Mouse (Mus musculus) ES-Bruce4 (cell line): ENCODE measurements around the gene Ercc6l2. TPM values are rescaled to one million over a fixed set of nuclear protein-coding genes. Genes with fewer than 3 reads are reported as not detected.
A peak's percentile ranks its signal among the peaks of the same experiment; 100 is the strongest.
"Not testable (repeated sequence)": the region's sequence is repeated elsewhere in the genome, so short reads cannot be mapped to it uniquely, and the experiment has no call there.

Experiments used
- H3K27ac ChIP-seq: 2 replicates; pipeline ENCODE4 v1.5.1; 2012; ENCODE audit warnings: low read length, inconsistent platforms; ENCODE audit not compliant: insufficient read depth
- H3K27me3 ChIP-seq: 2 replicates; pipeline ENCODE4 v1.6.1; 2012; ENCODE audit warnings: mild to moderate bottlenecking, low read length, inconsistent platforms; ENCODE audit not compliant: control insufficient read depth, poor library complexity, insufficient read depth, severe bottlenecking
- H3K36me3 ChIP-seq: 2 replicates; pipeline ENCODE4 v1.6.1; 2012; ENCODE audit warnings: inconsistent platforms, mild to moderate bottlenecking, low read length, moderate library complexity; ENCODE audit not compliant: control insufficient read depth, poor library complexity, insufficient read depth, severe bottlenecking
- H3K4me1 ChIP-seq: one replicate; pipeline ENCODE4 v1.8.1; 2011; ENCODE audit warnings: low read length; ENCODE audit not compliant: control insufficient read depth, insufficient read depth
- H3K4me3 ChIP-seq: 2 replicates; pipeline ENCODE4 v1.5.1; 2011; ENCODE audit warnings: low read depth, mild to moderate bottlenecking, low read length
- H3K9ac ChIP-seq: 2 replicates; pipeline ENCODE4 v1.6.1; 2012; ENCODE audit warnings: low read depth, mild to moderate bottlenecking, inconsistent platforms; ENCODE audit not compliant: poor library complexity, severe bottlenecking
- H3K9me3 ChIP-seq: replicated peaks from 2 replicates; pipeline ENCODE4 v1.6.1; 2012; ENCODE audit warnings: mild to moderate bottlenecking, low read length, inconsistent platforms; ENCODE audit not compliant: control insufficient read depth, poor library complexity, insufficient read depth, severe bottlenecking
- CTCF ChIP-seq: IDR thresholded peaks from one replicate; pipeline ENCODE4 v1.8.1; 2011; ENCODE audit warnings: low read depth, low read length
- EP300 ChIP-seq: IDR thresholded peaks from 2 replicates; pipeline ENCODE4 v1.6.1; 2011; ENCODE audit warnings: low read depth, low read length; ENCODE audit not compliant: insufficient read depth
- POLR2A ChIP-seq: IDR thresholded peaks from one replicate; pipeline ENCODE4 v1.8.1; 2011; ENCODE audit warnings: low read length; ENCODE audit not compliant: insufficient read depth
- polyA plus RNA-seq: library from polyadenylated mRNA; stranded (reverse); fragments of >200 nt; gene quantifications from 2 replicates; pipeline ENCODE4 v1.2.4, GENCODE M21; 2011; ENCODE audit warnings: low read depth; ENCODE audit not compliant: missing spikeins, insufficient read depth, insufficient read length

Gene Ercc6l2
- polyA plus RNA-seq, 1 experiment, result 46.6 TPM

DNA sequence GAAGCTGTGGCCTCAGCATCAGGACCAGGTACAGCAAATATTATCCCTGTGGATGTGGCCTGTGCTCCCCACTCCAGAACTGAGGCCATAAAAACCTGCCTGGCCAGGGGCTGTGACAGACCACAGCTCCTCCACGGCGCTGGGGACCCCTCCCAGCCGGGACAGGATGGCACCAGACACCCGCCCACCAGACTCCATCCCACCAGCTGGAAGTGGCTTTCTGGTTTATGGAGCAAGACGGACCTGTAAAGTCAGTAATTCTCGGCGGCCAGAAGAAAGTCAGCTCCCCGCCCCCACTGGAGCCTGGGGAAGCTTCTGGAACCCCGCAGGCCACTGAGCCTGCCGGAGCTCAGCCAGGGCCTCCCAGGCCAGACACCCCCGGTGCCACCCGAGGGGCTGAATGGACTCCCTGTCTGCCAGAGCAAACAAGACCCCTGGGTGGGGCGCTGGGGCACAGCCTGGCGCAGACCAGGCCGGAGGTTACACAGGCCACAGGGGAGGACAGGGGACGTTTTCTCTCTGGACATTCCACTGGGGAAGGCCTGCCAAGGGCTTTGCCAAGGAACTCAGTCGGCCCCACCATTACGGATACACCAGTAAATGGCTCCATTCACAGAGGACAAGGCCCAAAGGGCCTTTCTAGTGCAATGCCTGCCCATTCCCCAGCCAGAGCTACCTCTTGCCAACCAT is 103.8 kb downstream of the Ercc6l2 start:
- peak overlapping the region; percentile 1 for H3K4me3 ChIP-seq
- 0 out of 2 replicates have a peak, but pooled peaks cover 2% of the 10 kb centered on the region for H3K9me3 ChIP-seq
- H3K27me3 ChIP-seq, result no peaks in the 10 kb centered on the region
- H3K9ac ChIP-seq, result peak overlapping the region; percentile 50
- TF ChIP-seq EP300 (no peak), CTCF (no peak), POLR2A (no peak)
- no peaks in the 10 kb centered on the region for H3K36me3 ChIP-seq
- peaks cover 7% of the 10 kb centered on the region for H3K4me1 ChIP-seq
- H3K27ac ChIP-seq, result no peak overlapping the region

- not testable (repeated sequence) for H3K4me1 ChIP-seq, H3K27ac ChIP-seq, H3K27me3 ChIP-seq, H3K36me3 ChIP-seq, H3K4me3 ChIP-seq, H3K9me3 ChIP-seq
- 0 out of 2 replicates have a peak overlapping the region, but pooled peaks have one; percentile 12 for H3K9ac ChIP-seq
Measured at GRCm38 (mm10) chr13:63924036-63924435, 109.0 kb downstream of the Ercc6l2 start.

GRCm38 (mm10) chr13:63927326-63927725 is 112.3 kb downstream of the Ercc6l2 start:
- Histone ChIP-seq H3K27ac (no peak overlapping the region), H3K4me1 (peaks cover 4% of the 10 kb centered on the region), H3K4me3 (no peak overlapping the region), H3K9ac (no peak overlapping the region), H3K36me3 (no peaks in the 10 kb centered on the region), H3K9me3 (no peaks in the 10 kb centered on the region), H3K27me3 (no peaks in the 10 kb centered on the region)
- TF ChIP-seq CTCF (no peak), POLR2A (no peak), EP300 (no peak)

DNA sequence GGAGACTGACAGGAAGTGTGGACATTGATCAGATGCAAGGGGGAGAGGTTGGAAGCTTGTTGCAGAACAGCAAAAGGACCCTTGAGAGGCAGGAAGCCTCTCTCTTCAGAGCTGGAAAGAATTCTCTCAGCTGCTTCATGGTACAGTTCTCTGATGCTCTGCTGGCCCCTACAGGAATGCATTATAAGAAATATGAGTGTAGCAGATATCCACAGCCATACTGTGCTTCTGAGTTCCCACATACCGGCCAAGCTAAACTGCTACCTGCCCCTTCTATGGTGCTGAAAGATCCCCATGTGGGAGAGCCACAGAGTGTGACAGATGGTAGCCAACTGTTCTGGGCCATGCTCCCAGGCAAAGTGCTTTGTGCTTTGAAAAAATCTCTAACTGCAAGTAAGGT is 114.3 kb downstream of the Ercc6l2 start:
- no peak overlapping the region for H3K27ac ChIP-seq
- no peaks in the 10 kb centered on the region for H3K4me1 ChIP-seq
- H3K9me3 ChIP-seq, result no peaks in the 10 kb centered on the region
- no peaks in the 10 kb centered on the region for H3K27me3 ChIP-seq
- no peaks in the 10 kb centered on the region for H3K36me3 ChIP-seq
- TF ChIP-seq CTCF (no peak), POLR2A (no peak), EP300 (no peak)
- no peak overlapping the region for H3K4me3 ChIP-seq
- H3K9ac ChIP-seq, result no peak overlapping the region

- Histone ChIP-seq H3K9me3 (no peaks in the 10 kb centered on the region), H3K27me3 (no peaks in the 10 kb centered on the region), H3K27ac (no peak overlapping the region), H3K36me3 (no peaks in the 10 kb centered on the region), H3K4me1 (no peaks in the 10 kb centered on the region), H3K9ac (no peak overlapping the region), H3K4me3 (0 out of 2 replicates have a peak overlapping the region, but pooled peaks have one; percentile 38)
- TF ChIP-seq CTCF, result no peak
- no peak for TF ChIP-seq POLR2A
- no peak for TF ChIP-seq EP300
Measured at GRCm38 (mm10) chr13:63929917-63930515, 115.0 kb downstream of the Ercc6l2 start.

DNA sequence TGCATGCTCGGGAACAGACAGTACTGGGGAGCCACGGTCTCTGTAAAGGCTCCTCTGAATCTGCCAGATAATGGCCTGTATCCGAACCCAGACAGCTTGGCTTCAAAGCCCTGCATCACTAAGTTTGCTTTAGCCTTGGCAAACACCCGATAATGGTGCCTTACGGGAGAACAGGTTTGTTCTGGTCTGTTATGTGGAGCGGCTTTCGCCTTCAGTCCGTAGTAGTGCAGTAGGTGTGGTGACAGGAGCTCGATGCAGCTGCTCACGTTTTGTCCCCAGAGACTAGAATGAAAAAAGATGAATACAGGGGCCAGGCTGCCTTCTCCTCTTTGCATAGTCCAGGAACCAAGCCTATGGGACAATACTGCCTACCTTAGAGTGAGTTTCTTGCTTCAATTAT is 115.5 kb downstream of the Ercc6l2 start:
- no peak overlapping the region for H3K27ac ChIP-seq
- H3K27me3 ChIP-seq, result no peaks in the 10 kb centered on the region
- TF ChIP-seq EP300, result no peak
- TF ChIP-seq POLR2A, result no peak
- TF ChIP-seq CTCF, result no peak
- H3K9ac ChIP-seq, result no peak overlapping the region
- no peaks in the 10 kb centered on the region for H3K4me1 ChIP-seq
- H3K9me3 ChIP-seq, result no peaks in the 10 kb centered on the region
- H3K4me3 ChIP-seq, result 0 out of 2 replicates have a peak overlapping the region, but pooled peaks have one; percentile 38
- no peaks in the 10 kb centered on the region for H3K36me3 ChIP-seq
